Mouse (Mus musculus) T-helper 1 cell (primary cell): ENCODE data around the gene Marcksl1.

ENCODE experiments used
- in situ Hi-C: fragments of 300-600 bp; cut with MboI, MseI; formaldehyde crosslinking; loops from one replicate; pipeline ENCODE4 v1.15.1; 2025; ENCODE audit warnings: high pct_unique_total_duplicates

Gene Marcksl1

DNA sequence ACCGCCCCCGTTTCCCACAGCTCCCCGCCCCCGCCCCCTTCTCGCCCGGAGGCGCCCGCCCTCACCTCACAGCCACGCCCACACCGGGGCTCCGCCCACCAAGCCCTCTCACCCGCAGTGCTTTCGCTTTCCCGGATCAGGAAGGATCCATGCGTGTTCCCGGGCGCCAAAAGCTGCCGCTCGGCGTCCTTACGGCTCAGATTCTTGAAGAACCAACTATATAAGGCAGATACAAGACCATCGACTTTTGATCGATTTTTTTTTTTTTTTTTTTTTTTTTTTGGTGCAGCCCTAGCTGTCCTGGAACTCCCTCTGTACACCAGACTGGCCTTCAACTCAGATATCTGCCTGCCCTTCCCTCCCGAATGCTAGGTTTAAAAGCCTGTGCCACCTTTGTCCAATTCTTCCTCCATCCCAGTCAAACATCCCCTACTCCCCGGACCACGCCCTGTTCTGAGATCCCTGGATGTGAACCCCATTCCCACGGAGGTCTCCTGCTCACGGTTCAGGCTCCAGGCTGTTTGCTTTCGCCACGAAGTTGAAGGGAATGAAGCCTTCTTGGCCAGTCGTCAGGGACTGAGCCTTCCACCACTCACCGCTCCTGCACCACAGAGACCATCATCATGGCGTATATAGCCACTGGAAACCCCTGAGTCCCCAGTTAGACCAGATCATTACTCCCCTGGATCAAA is 43.3 kb downstream of the Marcksl1 start:
- in situ Hi-C loops = no loop called here

DNA sequence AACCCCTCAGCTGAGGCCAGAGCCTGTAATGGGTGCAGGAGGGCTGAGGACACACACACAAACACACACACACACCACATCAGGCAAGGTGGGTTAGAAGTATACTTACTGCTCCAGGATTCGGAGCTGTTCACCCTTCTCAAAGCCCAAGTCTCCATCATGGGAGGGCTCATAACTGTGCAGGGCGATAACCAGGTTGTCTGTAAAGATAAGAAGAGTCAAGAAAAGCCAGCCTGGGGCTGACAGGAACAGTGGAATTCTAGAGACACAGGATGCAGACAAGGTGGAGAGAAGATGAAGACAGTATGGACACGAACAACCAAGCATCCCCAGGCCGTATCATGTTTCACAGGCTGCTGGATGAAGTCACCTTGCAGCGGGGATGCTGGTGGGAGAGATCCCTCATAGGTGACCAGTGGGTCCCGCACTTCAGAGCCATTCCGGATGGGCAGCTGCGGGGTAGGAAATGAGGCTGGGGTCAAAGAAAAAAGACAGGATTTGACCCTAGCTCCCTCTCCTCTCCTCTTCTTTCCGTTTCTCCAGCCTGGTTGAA is 44.0 kb downstream of the Marcksl1 start:
- in situ Hi-C loops = no loop called here

DNA sequence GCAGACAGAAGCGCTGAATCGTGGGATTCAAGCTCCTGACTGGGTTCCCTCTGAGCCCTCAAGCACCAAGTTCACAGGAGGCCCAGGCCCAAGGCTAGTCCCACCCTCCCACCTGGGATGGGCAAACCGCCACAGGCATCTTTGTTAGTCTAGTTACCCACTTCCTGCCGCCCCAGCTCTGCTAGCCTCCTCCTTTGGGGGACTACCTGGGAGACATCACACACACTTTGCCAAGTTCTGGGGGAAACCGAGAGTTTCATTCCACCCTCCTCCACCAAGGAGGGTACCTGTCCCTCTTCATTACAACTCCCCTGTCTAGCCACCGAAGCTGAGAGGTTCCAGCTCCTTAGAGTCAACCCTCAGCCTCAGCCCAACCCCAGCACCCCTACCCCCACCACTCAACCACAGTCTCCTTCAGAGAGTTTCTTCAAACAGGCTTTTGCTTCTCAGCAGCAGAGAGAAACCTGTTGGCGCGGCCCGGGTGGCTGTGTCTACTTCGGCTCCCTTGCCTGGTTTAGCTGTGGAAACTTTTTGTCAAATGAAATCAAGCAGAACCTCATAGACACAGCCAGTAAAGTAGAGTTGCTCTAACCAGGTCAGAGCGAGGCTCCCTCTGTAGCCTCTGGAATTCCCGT is 45.1 kb downstream of the Marcksl1 start:
- in situ Hi-C loops = no loop called here

DNA sequence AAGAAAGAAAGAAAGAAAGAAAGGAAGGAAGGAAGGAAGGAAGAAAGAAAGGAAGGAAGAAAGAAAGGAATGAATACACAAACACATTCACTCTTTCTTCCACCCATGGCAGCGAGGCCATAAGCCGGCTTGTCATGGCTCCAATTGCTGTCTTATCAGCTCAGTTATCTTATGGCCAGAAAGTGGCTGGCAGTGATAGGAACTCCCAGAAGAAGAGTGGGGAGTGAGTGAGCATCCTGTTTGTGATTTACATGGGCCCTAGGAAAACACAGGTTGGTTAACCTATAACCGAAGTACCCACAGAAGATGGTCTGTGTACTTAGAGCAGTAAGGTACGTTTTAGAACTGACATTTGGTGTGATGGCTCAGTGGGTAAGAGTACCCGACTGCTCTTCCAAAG is 47.8 kb downstream of the Marcksl1 start:
- in situ Hi-C loops = loop anchor here (10.0 kb wide), 1 partner anchor 254 kb away; the partner anchor contains the start of gene Ptp4a2

DNA sequence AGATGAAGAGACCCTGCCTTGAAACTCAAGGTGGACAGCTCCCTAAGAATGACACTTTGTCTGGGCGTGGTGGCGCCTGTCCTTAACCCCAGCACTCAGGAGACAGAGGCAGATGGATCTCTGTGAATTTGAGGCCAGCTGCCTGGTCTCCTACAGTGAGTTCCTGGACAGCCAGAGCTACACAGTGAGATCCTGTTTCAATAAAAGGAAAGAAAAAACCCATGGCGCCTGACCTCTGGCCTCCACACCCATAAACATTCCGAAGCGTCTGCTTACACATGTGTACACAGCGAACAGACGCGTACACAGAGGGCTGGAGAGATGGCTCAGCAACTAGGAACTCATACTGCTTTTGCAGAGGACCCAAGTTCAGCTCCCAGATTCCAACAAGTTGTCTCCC is 50.3 kb downstream of the Marcksl1 start:
- in situ Hi-C loops = loop anchor here (10.0 kb wide), 1 partner anchor 251 kb away; the partner anchor contains the start of gene Ptp4a2

DNA sequence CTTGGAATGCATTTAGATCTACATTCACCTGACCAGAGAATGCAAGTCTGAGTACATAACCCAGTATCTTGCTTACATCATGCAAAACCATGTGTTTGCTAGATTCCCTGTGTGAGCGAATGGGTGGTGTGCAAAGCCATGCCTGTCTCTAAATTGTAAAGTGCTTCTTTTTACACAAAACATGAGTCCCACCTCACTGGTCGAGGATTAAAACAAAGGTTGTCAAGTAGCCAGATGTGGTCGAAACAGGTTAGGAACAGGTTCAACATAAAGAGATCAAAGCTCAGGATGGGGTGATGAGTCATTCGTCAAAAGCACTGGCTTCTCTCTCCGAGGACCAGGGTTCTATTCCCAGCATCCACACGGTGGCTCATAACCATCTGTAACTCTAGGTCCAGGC is 51.8 kb downstream of the Marcksl1 start:
- in situ Hi-C loops = loop anchor here (10.0 kb wide), 1 partner anchor 250 kb away; the partner anchor contains the start of gene Ptp4a2
